Mouse (Mus musculus) spleen, adult 2 months (tissue): ENCODE measurements around the gene 1110008P14Rik. TPM values are rescaled to one million over a fixed set of nuclear protein-coding genes. Genes with fewer than 3 reads are reported as not detected.

Experiments used
- DNase-seq, 2 experiments: peaks; one replicate each; pipeline versions ENCODE4 v3.0.0 to v3.0.0-alpha.2; 2012 to 2021; ENCODE audit warnings: low spot score in 2 of 2, low read depth in 1 of 2
- H3K27ac ChIP-seq: fragments of 200-500 bp; 2 replicates; pipeline ENCODE4 v1.5.1; 2012; ENCODE audit warnings: low read length, inconsistent platforms; ENCODE audit not compliant: insufficient read depth
- H3K27me3 ChIP-seq: fragments of 200-500 bp; 2 replicates; pipeline ENCODE4 v1.6.1; 2012; ENCODE audit warnings: mild to moderate bottlenecking, moderate library complexity, low read length, inconsistent platforms; ENCODE audit not compliant: control insufficient read depth, insufficient read depth
- H3K36me3 ChIP-seq: fragments of 200-500 bp; 2 replicates; pipeline ENCODE4 v1.6.1; 2012; ENCODE audit warnings: mild to moderate bottlenecking, low read length, inconsistent platforms; ENCODE audit not compliant: control insufficient read depth, insufficient read depth
- H3K4me1 ChIP-seq: fragments of 200-500 bp; 2 replicates; pipeline ENCODE4 v1.6.1; 2011; ENCODE audit warnings: inconsistent platforms; ENCODE audit not compliant: control insufficient read depth, insufficient read depth, insufficient read length
- H3K4me3 ChIP-seq: fragments of 200-500 bp; 2 replicates; pipeline ENCODE4 v1.5.1; 2011; ENCODE audit warnings: mild to moderate bottlenecking, inconsistent platforms; ENCODE audit not compliant: insufficient read depth, insufficient read length; ENCODE audit errors: extremely low read depth
- CTCF ChIP-seq: fragments of 200-500 bp; IDR thresholded peaks from 2 replicates; pipeline ENCODE4 v1.5.1; 2011; ENCODE audit warnings: mild to moderate bottlenecking, inconsistent platforms; ENCODE audit not compliant: insufficient read depth, insufficient read length, insufficient replicate concordance; ENCODE audit errors: extremely low read depth
- POLR2A ChIP-seq: fragments of 200-500 bp; IDR thresholded peaks from 2 replicates; pipeline ENCODE4 v1.6.1; 2011; ENCODE audit warnings: low read depth, low read length, inconsistent platforms
- WGBS: fragments of 180-500 bp; shearing (Covaris S2); methylation state at CpG from one replicate; pipeline ENCODE4 v1.1.7; 2018; 5-methylcytosine and 5-hydroxymethylcytosine counted together
- polyA plus RNA-seq: library from polyadenylated mRNA; depleted of rRNA; stranded (reverse); fragments of >200 nt; gene quantifications from 2 replicates; pipeline ENCODE4 v1.2.3, GENCODE M21; 2012; rRNA removed

1110008P14Rik gene
- polyA plus RNA-seq, 1 experiment, result 86.8 TPM

DNA sequence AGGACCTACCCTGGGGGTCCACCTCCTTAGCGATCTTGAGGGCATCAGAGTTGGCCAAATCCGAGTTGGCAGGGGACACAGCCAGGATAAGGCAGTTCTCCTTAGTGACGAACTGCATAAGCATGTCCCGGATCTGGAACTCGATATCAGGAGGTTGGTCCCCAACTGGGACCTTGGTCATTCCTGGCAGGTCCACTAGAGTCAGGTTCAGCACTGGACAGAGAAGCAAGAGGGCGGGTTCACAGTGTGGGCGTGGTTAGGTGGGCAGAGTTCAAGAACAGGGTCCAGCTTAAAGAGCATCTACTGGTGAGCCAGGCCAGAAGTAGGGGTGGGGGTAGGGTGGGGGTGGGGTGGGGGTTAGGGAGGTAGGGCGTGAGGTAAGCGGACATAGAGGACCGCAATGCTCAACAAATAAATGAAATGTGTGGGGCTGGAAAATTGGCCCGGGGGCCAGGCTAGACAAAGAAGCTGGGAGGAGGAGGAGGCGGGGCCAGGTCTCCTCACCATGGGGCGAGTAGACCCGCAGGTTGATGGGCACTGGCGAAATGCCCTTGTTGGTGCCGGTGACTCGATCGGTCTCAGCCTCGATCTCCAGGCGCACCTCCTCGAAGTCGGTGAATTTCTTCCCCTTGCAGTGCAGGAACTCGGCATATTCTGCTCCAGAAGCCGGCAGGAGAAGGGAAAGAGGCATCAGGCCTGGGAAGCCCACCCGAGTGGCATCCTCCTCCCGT lies 41.7 kb downstream of the 1110008P14Rik start:
- WGBS, result 57% methylated on average over 26 of the region's 26 CpGs
- Histone ChIP-seq H3K4me3 (no peak overlapping the region), H3K27me3 (no peaks in the 10 kb centered on the region), H3K27ac (no peak overlapping the region), H3K4me1 (no peaks in the 10 kb centered on the region), H3K36me3 (no peaks in the 10 kb centered on the region)
- TF ChIP-seq CTCF, result no peak
- no peak for TF ChIP-seq POLR2A
- no peak for DNase-seq

DNA sequence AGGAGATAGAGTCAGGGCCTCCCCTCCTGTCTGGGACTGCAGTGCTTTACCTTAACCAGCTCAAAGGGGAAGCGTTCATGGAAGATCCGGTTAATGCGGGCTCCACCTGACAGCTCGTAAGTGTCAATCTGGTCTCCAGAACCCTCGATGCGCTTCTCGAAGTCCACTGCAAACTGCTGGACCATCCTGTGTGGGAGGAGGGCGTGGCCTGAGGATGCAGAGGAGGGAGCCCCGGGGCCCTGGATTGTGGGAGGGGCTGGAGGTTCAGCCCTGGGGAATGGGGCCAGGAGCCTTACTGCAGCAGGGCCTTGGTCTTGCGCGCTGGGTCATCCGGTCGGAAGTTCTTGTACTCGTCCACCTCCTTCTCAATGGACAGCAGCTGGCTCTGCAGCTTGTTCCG lies 45.9 kb downstream of the 1110008P14Rik start:
- no peak for DNase-seq

DNA sequence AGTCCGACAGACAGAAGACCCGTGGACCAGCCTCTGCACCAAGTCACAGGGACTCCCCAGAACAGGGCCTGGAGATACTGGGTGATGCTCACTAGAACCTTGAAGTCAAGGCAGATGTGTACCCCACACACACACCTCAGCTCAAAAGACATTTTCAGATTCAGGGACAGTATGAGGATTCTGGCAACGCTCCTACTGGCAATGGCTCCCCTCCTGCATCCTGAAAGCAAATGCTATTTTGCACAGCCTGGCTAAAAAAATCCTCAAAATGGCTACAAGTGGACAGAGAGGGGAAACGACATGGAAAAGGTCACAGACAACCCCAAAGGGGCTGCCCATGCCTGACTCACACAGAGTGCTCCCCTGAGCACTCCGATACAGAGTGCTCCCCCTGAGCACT lies 49.6 kb downstream of the 1110008P14Rik start:
- no peaks in the 10 kb centered on the region for H3K4me1 ChIP-seq
- TF ChIP-seq CTCF, result no peak
- TF ChIP-seq POLR2A, result no peak
- 78% methylated on average over 5 of the region's 5 CpGs for WGBS

More for the DNA sequence above, 45.9 kb downstream of the 1110008P14Rik start:
- no peaks in the 10 kb centered on the region for H3K36me3 ChIP-seq
- no peaks in the 10 kb centered on the region for H3K27me3 ChIP-seq
- no peak overlapping the region for H3K27ac ChIP-seq
- 49% methylated on average over 15 of the region's 15 CpGs for WGBS
- no peaks in the 10 kb centered on the region for H3K4me1 ChIP-seq
- TF ChIP-seq CTCF, result no peak
- TF ChIP-seq POLR2A, result no peak
- H3K4me3 ChIP-seq, result no peak overlapping the region

DNA sequence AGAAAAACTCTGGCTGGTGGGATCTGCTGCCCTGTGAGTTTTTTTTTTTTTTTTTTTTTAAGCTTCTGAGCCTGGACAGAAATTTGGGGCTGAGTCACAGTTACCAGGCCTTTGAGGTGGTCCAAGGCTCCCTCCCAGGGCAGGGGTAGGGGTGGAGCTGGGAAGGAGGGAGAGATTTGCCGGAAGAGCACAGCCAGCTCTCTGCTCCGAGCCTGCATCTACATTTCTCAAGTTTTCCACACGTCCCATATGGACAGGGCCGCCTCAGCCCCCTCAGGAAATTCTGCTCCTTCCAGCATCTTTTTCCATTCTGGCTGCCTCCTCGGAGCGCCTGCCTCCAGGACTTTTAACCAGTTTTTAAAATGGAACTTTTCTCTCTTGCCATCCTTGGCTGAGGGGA lies 52.2 kb downstream of the 1110008P14Rik start:
- no peak for DNase-seq
- WGBS, result 89% methylated on average over 6 of the region's 6 CpGs
- Histone ChIP-seq H3K36me3 (no peaks in the 10 kb centered on the region), H3K27me3 (no peaks in the 10 kb centered on the region), H3K4me1 (no peaks in the 10 kb centered on the region), H3K27ac (no peak overlapping the region), H3K4me3 (no peak overlapping the region)
- TF ChIP-seq POLR2A (no peak), CTCF (no peak)

More for the DNA sequence above, 49.6 kb downstream of the 1110008P14Rik start:
- Histone ChIP-seq H3K36me3 (no peaks in the 10 kb centered on the region), H3K4me3 (no peak overlapping the region), H3K27me3 (no peaks in the 10 kb centered on the region), H3K27ac (no peak overlapping the region)
- no peak for DNase-seq

DNA sequence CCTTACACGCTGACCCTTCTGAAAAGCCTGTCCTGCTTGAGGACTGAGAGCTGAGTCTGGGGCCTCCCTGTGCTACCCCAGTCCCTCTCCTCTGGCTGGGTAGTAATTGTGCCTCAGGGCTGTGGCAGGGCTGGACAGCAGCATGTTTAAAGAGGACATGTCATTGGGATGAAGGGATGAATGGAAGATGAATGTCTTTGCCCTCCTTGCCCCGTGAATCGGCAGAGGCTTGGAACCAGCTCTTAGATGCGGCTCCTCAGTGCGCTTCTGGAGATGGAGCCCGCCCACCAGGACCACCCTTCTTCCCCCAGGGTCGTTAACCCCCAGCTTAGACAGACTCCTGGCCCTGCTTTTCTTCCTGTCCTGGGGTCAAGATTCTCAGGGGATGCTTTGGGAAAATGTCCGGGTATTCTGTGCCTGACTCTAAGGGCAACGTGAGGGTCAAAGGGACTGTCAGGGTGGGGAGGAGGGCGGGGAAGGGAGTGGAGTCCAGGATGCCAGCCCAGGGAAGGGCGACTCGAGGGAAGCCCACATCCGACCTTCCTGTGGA lies 52.8 kb downstream of the 1110008P14Rik start:
- Histone ChIP-seq H3K36me3 (no peaks in the 10 kb centered on the region), H3K4me3 (no peak overlapping the region), H3K27ac (no peak overlapping the region), H3K4me1 (no peaks in the 10 kb centered on the region), H3K27me3 (no peaks in the 10 kb centered on the region)
- no peak for DNase-seq
- TF ChIP-seq POLR2A (no peak), CTCF (no peak)
- WGBS, result 62% methylated on average over 13 of the region's 13 CpGs

DNA sequence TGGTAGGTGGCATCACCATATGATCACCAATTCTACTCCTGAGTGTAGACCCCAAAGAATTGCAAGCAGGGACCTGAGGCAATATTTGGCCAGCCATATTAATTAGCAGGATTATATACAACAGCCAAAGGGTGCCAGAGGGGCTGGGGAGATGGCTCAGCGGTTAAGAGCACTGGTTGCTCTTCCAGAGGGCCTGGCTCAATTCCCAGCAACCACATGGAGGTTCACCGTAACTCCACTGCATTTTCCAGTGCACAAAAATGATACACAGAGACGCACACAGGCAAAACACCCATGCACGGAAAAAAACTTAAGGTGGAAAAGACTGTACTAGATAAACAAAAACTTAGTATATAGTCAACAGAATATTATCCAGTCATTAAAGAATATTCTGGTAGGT lies 54.5 kb downstream of the 1110008P14Rik start:
- no peak for DNase-seq
- Histone ChIP-seq H3K27me3 (no peaks in the 10 kb centered on the region), H3K4me3 (no peak overlapping the region), H3K36me3 (no peaks in the 10 kb centered on the region), H3K27ac (no peak overlapping the region), H3K4me1 (no peaks in the 10 kb centered on the region)
- 84% methylated on average over 4 of the region's 4 CpGs for WGBS
- no peak for TF ChIP-seq POLR2A
- TF ChIP-seq CTCF, result no peak

Other genes with a start within 250 kb of the 1110008P14Rik start
- 35.1 and 46.5 TPM in 2 replicates for gene Prrc2b, start 230.9 kb downstream of the 1110008P14Rik start, polyA plus RNA-seq
- 13.7 and 15.7 TPM in 2 replicates for gene Pomt1, start 145.3 kb downstream of the 1110008P14Rik start, polyA plus RNA-seq
- gene Uck1, start 121.8 kb downstream of the 1110008P14Rik start, polyA plus RNA-seq, result 58.4 and 72.9 TPM in 2 replicates
- gene Golga2, start 94.6 kb downstream of the 1110008P14Rik start, polyA plus RNA-seq, result 21.4 and 24.0 TPM in 2 replicates
- gene Swi5, start 93.9 kb downstream of the 1110008P14Rik start, polyA plus RNA-seq, result 60.5 and 63.4 TPM in 2 replicates
- 252 and 324 TPM in 2 replicates for gene Ciz1, start 29.6 kb downstream of the 1110008P14Rik start, polyA plus RNA-seq
- 20.4 and 22.1 TPM in 2 replicates for gene Dnm1, start 28.6 kb downstream of the 1110008P14Rik start, polyA plus RNA-seq
- 52.9 and 70.2 TPM in 2 replicates for gene Lcn2, start 6.3 kb upstream of the 1110008P14Rik start, polyA plus RNA-seq
- 10.0 and 12.2 TPM in 2 replicates for gene Ptges2, start 14.0 kb upstream of the 1110008P14Rik start, polyA plus RNA-seq
- gene Naif1, start 68.5 kb upstream of the 1110008P14Rik start, polyA plus RNA-seq, result 4.3 and 6.2 TPM in 2 replicates
- 11.4 and 15.0 TPM in 2 replicates for gene Slc25a25, start 69.5 kb upstream of the 1110008P14Rik start, polyA plus RNA-seq
- 37.5 and 40.8 TPM in 2 replicates for gene Fam102a, start 153.4 kb upstream of the 1110008P14Rik start, polyA plus RNA-seq
- 85.8 and 96.9 TPM in 2 replicates for gene Dpm2, start 188.9 kb upstream of the 1110008P14Rik start, polyA plus RNA-seq
- 0.06 and 0.40 TPM in 2 replicates for gene Pip5kl1, start 192.9 kb upstream of the 1110008P14Rik start, polyA plus RNA-seq
- not detected in 2 replicates for gene 9430097D07Rik, start 193.7 kb upstream of the 1110008P14Rik start, polyA plus RNA-seq
- gene St6galnac4, start 205.2 kb upstream of the 1110008P14Rik start, polyA plus RNA-seq, result 34.2 and 40.4 TPM in 2 replicates
- 22.3 and 32.4 TPM in 2 replicates for gene St6galnac6, start 217.8 kb upstream of the 1110008P14Rik start, polyA plus RNA-seq
- gene Ak1, start 239.8 kb upstream of the 1110008P14Rik start, polyA plus RNA-seq, result 6.3 and 7.4 TPM in 2 replicates